Mouse (Mus musculus) midbrain, postnatal 0 days (tissue): ENCODE results near the gene Nudt7. TPM values are rescaled to one million over a fixed set of nuclear protein-coding genes. Genes with fewer than 3 reads are reported as not detected.

ENCODE experiments used
- ATAC-seq: fragments of 200-750 bp; cut with Nextera tagmentation; 2 replicates; pipeline ENCODE4 v1.8.0; 2017; ENCODE audit warnings: moderate number of reproducible peaks, mild to moderate bottlenecking, moderate TSS enrichment, moderate library complexity; ENCODE audit not compliant: low FRiP score
- DNase-seq: peaks from one replicate; pipeline ENCODE4 v3.0.0-alpha.2; 2015; ENCODE audit warnings: low spot score
- H3K27ac ChIP-seq: fragments of 300-500 bp; sonication (generic); 2 replicates; pipeline ENCODE4 v1.5.1; 2014; ENCODE audit warnings: low read depth, mild to moderate bottlenecking, low read length, mixed read lengths
- H3K27me3 ChIP-seq: fragments of 300-500 bp; sonication (generic); 2 replicates; pipeline ENCODE4 v1.6.1; 2014; ENCODE audit warnings: low read length, control low read depth, mixed read lengths; ENCODE audit not compliant: insufficient read depth
- H3K36me3 ChIP-seq: fragments of 300-500 bp; sonication (generic); 2 replicates; pipeline ENCODE4 v1.6.1; 2014; ENCODE audit warnings: low read length, control low read depth, mixed read lengths; ENCODE audit not compliant: insufficient read depth
- H3K4me1 ChIP-seq: fragments of 300-500 bp; sonication (generic); 2 replicates; pipeline ENCODE4 v1.6.1; 2014; ENCODE audit warnings: mild to moderate bottlenecking, control low read depth, antibody characterized with exemption, low read length, mixed read lengths; ENCODE audit not compliant: insufficient read depth
- H3K4me2 ChIP-seq: fragments of 300-500 bp; sonication (generic); 2 replicates; pipeline ENCODE4 v1.6.1; 2014; ENCODE audit warnings: low read depth, mild to moderate bottlenecking, low read length, mixed read lengths; ENCODE audit not compliant: poor library complexity, severe bottlenecking
- H3K4me3 ChIP-seq: fragments of 300-500 bp; sonication (generic); 2 replicates; pipeline ENCODE4 v1.5.1; 2014; ENCODE audit warnings: low read depth, mild to moderate bottlenecking, low read length, moderate library complexity
- H3K9ac ChIP-seq: fragments of 300-500 bp; sonication (generic); replicated peaks from 2 replicates; pipeline ENCODE4 v1.6.1; 2014; ENCODE audit warnings: mild to moderate bottlenecking, low read length, moderate library complexity, mixed read lengths; ENCODE audit not compliant: poor library complexity, severe bottlenecking
- H3K9me3 ChIP-seq: fragments of 300-500 bp; sonication (generic); 2 replicates; pipeline ENCODE4 v1.6.1; 2016; ENCODE audit warnings: low read length, control low read depth
- CTCF ChIP-seq: IDR thresholded peaks from 2 replicates; pipeline ENCODE4 v1.5.1; 2016; ENCODE audit warnings: antibody characterized with exemption, mild to moderate bottlenecking
- WGBS: fragments of 180-500 bp; shearing (Covaris S2); extraction: QIAGEN DNeasy Blood & Tissue Kit; methylation state at CpG from one replicate; pipeline ENCODE4 v1.1.7; 2014; 5-methylcytosine and 5-hydroxymethylcytosine counted together
- polyA plus RNA-seq: library from polyadenylated mRNA; unstranded; fragments of >200 nt; fragmentation: Nextera tagmentation; extraction: Ambion mirVana; gene quantifications from 2 replicates; pipeline ENCODE4 v1.2.1, GENCODE M21; 2015
- total RNA-seq: library from RNA; depleted of rRNA; stranded (reverse); fragments of >200 nt; gene quantifications from 2 replicates; pipeline ENCODE4 v1.2.3, GENCODE M21; 2014

Gene Nudt7
- total and polyA plus RNA-seq, 2 experiments from 2014 or later = 0.71 to 3.5 TPM

DNA sequence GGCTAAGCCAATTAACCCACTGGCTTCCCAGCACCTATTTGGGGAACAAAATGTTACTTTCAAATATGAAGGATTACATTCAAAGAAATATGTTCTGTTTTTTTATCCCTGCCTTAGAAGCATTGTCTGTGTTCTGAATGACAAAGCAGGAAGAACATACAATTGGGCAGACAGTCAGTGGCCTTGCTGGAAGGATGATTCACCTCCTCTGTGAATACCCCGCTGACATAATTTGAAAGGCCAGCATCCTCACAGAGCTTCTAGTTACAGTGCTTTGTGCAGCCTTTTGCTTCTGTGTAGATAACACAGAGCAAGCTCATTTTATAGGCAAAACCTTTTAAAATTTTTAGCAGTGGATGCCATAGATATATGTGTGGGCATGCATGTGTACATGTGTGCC, 11.6 kb upstream of the Nudt7 start:
- no peak overlapping the region for H3K4me2 ChIP-seq
- H3K27ac ChIP-seq = no peak overlapping the region
- H3K27me3 ChIP-seq = no peaks in the 10 kb centered on the region
- H3K9ac ChIP-seq = no peak overlapping the region
- no peaks in the 10 kb centered on the region for H3K9me3 ChIP-seq
- TF ChIP-seq CTCF = no peak
- DNase-seq = no peak
- H3K4me1 ChIP-seq = no peaks in the 10 kb centered on the region
- no peaks in the 10 kb centered on the region for H3K36me3 ChIP-seq
- no peak overlapping the region for H3K4me3 ChIP-seq
- no peak for ATAC-seq
- 62% methylated on average over 1 of the region's 1 CpGs for WGBS

DNA sequence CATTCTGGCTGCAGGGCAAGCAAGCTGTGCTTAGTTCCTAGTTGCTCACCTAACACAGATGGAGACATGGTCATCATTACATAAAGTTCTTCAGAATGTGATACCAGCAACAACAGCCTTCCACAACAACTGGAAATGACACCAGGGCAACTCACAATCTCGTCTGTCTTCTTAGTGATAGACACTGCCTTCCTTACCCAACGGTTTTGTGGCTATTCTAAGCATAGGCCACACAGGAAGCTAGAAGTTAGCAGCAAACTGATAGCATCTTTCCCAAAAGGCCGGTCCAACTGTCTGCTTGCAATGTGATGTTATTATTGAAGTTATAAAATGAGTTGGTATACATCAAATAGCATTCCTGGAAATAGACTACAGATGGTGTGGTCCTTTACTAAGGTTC, 9.7 kb upstream of the Nudt7 start:
- no peak overlapping the region for H3K4me3 ChIP-seq
- H3K27ac ChIP-seq = no peak overlapping the region
- no peak overlapping the region for H3K9ac ChIP-seq
- no peak for TF ChIP-seq CTCF
- H3K27me3 ChIP-seq = no peaks in the 10 kb centered on the region
- H3K36me3 ChIP-seq = no peaks in the 10 kb centered on the region
- H3K4me2 ChIP-seq = no peak overlapping the region
- H3K4me1 ChIP-seq = no peaks in the 10 kb centered on the region
- DNase-seq (no peak), ATAC-seq (no peak)
- 71% methylated on average over 3 of the region's 3 CpGs for WGBS
- no peaks in the 10 kb centered on the region for H3K9me3 ChIP-seq

DNA sequence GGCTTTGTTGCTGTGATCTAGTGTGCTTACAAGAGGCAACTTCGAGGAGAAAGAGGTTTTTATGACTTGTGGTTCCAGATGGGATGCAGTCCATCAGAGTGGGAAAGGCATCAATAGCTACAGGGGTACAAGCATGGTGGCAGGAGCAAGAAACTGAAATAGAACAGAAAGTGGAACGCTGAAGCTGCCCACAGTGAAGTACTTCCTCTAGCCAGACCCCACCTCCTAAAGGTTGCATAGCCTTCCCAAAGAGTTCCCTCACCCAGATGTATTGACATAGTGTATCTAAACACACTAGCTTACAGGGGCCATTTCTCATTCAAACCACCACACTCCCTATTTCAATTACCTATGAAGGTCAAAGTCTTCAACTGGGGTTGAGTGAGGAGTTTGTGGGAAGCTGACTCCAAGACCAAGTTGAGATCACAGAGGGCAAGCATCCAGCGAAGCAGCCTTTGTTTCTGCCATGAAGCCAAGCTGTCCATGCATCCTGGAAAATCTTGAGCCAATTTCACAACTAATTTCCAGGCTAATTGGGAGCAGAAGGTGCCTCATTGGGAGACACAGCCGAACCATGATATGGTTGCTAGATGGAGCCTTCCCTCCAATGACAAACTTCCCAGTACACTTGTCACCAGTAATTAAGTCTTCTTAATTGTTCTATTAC, 9.1 kb upstream of the Nudt7 start:
- peak; percentile 20 for DNase-seq
- H3K9me3 ChIP-seq = no peaks in the 10 kb centered on the region
- no peaks in the 10 kb centered on the region for H3K27me3 ChIP-seq
- no peaks in the 10 kb centered on the region for H3K36me3 ChIP-seq
- no peak overlapping the region for H3K4me2 ChIP-seq
- no peak overlapping the region for H3K4me3 ChIP-seq
- no peak for ATAC-seq
- WGBS = 82% methylated on average over 4 of the region's 4 CpGs
- H3K9ac ChIP-seq = no peak overlapping the region
- H3K4me1 ChIP-seq = no peaks in the 10 kb centered on the region
- no peak overlapping the region for H3K27ac ChIP-seq
- no peak for TF ChIP-seq CTCF

DNA sequence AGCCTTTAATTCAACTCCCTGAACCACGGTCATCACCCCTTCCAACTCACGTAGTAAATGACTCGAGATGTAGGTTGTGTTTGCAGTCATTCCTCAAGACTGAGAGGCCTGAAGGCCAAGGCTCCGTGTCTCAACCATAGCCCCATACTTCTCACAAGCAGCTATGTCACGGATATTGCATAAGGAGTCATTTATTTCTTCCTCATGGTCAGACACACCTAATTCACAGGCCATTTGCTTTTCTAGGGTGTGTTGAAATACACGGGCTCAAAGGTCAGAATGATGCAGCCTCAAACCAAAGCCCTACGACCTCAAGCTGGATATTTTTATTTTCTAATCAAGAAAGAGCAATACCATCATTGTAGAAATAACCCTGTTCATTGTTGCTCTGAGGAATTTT, 2.5 kb upstream of the Nudt7 start:
- Histone ChIP-seq H3K4me2 (no peak overlapping the region), H3K36me3 (no peaks in the 10 kb centered on the region), H3K9me3 (no peaks in the 10 kb centered on the region), H3K9ac (no peak overlapping the region), H3K27ac (no peak overlapping the region), H3K27me3 (no peaks in the 10 kb centered on the region), H3K4me3 (no peak overlapping the region), H3K4me1 (no peaks in the 10 kb centered on the region)
- 90% methylated on average over 7 of the region's 7 CpGs for WGBS
- no peak for ATAC-seq
- DNase-seq = no peak
- TF ChIP-seq CTCF = no peak

DNA sequence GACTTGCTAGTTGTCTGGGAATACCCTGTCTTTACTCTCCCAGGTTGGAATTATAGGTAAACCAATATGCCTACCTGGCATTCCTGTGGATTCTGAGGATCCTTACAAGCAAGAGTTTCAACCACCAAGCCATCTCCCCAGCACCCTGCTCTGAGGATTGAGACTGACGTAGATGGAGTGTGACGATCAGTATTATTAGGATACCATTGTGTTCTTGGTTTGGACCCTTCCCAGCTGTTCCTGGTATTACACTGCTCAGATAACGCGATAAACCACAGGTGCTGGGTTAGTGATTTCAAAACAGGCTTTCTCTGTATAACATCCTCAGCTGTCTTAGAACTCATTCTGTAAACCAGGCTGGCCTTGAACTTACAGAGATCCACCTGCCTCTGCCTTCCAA, 1.9 kb upstream of the Nudt7 start:
- Histone ChIP-seq H3K9ac (no peak overlapping the region), H3K27ac (no peak overlapping the region), H3K27me3 (no peaks in the 10 kb centered on the region), H3K9me3 (no peaks in the 10 kb centered on the region), H3K4me3 (no peak overlapping the region), H3K4me1 (no peaks in the 10 kb centered on the region), H3K4me2 (no peak overlapping the region), H3K36me3 (no peaks in the 10 kb centered on the region)
- TF ChIP-seq CTCF = no peak
- DNase-seq (no peak), ATAC-seq (no peak)
- 89% methylated on average over 4 of the region's 4 CpGs for WGBS

DNA sequence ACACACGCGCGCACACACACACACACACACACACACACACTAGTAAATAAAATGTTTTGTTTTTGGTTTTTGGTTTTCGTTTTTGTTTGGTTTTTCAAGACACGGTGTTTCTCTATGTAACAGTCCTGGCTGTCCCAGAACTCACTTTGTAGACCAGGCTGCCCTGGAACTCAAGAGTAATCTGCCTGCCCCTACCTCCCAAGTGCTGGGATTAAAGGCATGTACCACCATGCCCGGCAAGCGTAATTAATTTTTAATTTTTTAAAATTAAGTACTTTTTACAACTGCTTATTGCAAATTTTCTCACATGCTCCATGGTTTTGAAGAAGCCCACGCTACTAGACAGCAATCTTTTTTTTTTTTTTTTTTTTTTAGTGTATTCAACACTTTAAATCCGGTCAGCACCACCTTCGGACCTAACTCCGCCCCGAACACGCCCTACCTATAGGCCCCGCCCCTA, 277 bp upstream of the Nudt7 start:
- 25% methylated on average over 14 of the region's 14 CpGs for WGBS
- Histone ChIP-seq H3K4me1 (no peaks in the 10 kb centered on the region), H3K4me3 (peak overlapping the region; percentile 30), H3K36me3 (no peaks in the 10 kb centered on the region), H3K9ac (no peak overlapping the region), H3K4me2 (peak overlapping the region; percentile 63), H3K27me3 (no peaks in the 10 kb centered on the region), H3K9me3 (no peaks in the 10 kb centered on the region), H3K27ac (no peak overlapping the region)
- DNase-seq (no peak), ATAC-seq (no peak)
- no peak for TF ChIP-seq CTCF
